Mouse (Mus musculus) left cerebral cortex, adult 2 months (tissue): ENCODE measurements at regions not wholly inside any gene's neighbourhood (a gene's known extent, or its start where the extent isn't known, plus 50 kb on each side); places are given as distances from the start of the nearest gene placed in this dataset.

ENCODE experiments used
- DNase-seq, 2 experiments: peaks; one replicate each; pipeline ENCODE4 v3.0.0; 2021 to 2022; ENCODE audit warnings: low spot score in 2 of 2, mixed read lengths in 1 of 2; ENCODE audit errors: extremely low spot score in 1 of 2
- H3K27ac ChIP-seq: fragments of 200-600 bp; 2 replicates; pipeline ENCODE4 v1.8.1; 2022
- H3K4me3 ChIP-seq: fragments of 200-600 bp; 2 replicates; pipeline ENCODE4 v1.8.1; 2022
- CTCF ChIP-seq: fragments of 200-600 bp; IDR thresholded peaks from 2 replicates; pipeline ENCODE4 v1.8.1; 2022; ENCODE audit warnings: antibody characterized with exemption, mild to moderate bottlenecking, moderate library complexity
- intact Hi-C: fragments of 180-260 bp; cut with DNase I; formaldehyde crosslinking; loops from one replicate; pipeline ENCODE4 v1.15.1; 2025

- no peak for DNase-seq
- TF ChIP-seq CTCF: no peak
- Histone ChIP-seq H3K27ac (no peak overlapping the region), H3K4me3 (no peak overlapping the region)
- intact Hi-C loops: no loop called here
These were observed 660.5 kb upstream of the Sel1l start for GRCm38 (mm10) chr12:92509494-92509893.

GRCm38 (mm10) chr12:92508796-92509489, 660.0 kb upstream of the Sel1l start:
- DNase-seq: no peak
- no peak overlapping the region for H3K4me3 ChIP-seq
- intact Hi-C loops: no loop called here
- no peak for TF ChIP-seq CTCF
- no peak overlapping the region for H3K27ac ChIP-seq

- no peak for DNase-seq
- no peak overlapping the region for H3K4me3 ChIP-seq
- no peak for TF ChIP-seq CTCF
- H3K27ac ChIP-seq: no peak overlapping the region
- intact Hi-C loops: no loop called here
These were observed 635.0 kb upstream of the Sel1l start for GRCm38 (mm10) chr12:92483984-92484383.

- no peak for DNase-seq
- no peak overlapping the region for H3K4me3 ChIP-seq
- TF ChIP-seq CTCF: no peak
- intact Hi-C loops: no loop called here
- H3K27ac ChIP-seq: no peak overlapping the region
These were observed 625.5 kb upstream of the Sel1l start for GRCm38 (mm10) chr12:92474293-92475062.

GRCm38 (mm10) chr12:92451110-92451818, 602.3 kb upstream of the Sel1l start:
- no peak for DNase-seq
- Histone ChIP-seq H3K27ac (no peak overlapping the region), H3K4me3 (no peak overlapping the region)
- no peak for TF ChIP-seq CTCF
- intact Hi-C loops: no loop called here

- no peak for DNase-seq
- no peak overlapping the region for H3K4me3 ChIP-seq
- no peak for TF ChIP-seq CTCF
- no peak overlapping the region for H3K27ac ChIP-seq
- intact Hi-C loops: no loop called here
These were observed 569.5 kb upstream of the Sel1l start for GRCm38 (mm10) chr12:92418458-92418857.

- TF ChIP-seq CTCF: no peak
- no peak for DNase-seq
- H3K4me3 ChIP-seq: no peak overlapping the region
- intact Hi-C loops: no loop called here
- H3K27ac ChIP-seq: no peak overlapping the region
These were observed 556.5 kb upstream of the Sel1l start for GRCm38 (mm10) chr12:92405506-92405905.

- no peak for DNase-seq
- no peak for TF ChIP-seq CTCF
- Histone ChIP-seq H3K4me3 (no peak overlapping the region), H3K27ac (no peak overlapping the region)
- intact Hi-C loops: no loop called here
These were observed 552.0 kb upstream of the Sel1l start for GRCm38 (mm10) chr12:92400987-92401386.

- intact Hi-C loops: no loop called here
- no peak overlapping the region for H3K27ac ChIP-seq
- H3K4me3 ChIP-seq: no peak overlapping the region
- no peak for DNase-seq
- TF ChIP-seq CTCF: no peak
These were observed 537.2 kb upstream of the Sel1l start for GRCm38 (mm10) chr12:92386195-92386594.

GRCm38 (mm10) chr12:92384266-92384937, 535.4 kb upstream of the Sel1l start:
- Histone ChIP-seq H3K27ac (no peak overlapping the region), H3K4me3 (no peak overlapping the region)
- DNase-seq: no peak
- TF ChIP-seq CTCF: no peak
- intact Hi-C loops: no loop called here

- intact Hi-C loops: no loop called here
- peak; percentile 32 for TF ChIP-seq CTCF
- no peak overlapping the region for H3K4me3 ChIP-seq
- DNase-seq: no peak
- H3K27ac ChIP-seq: no peak overlapping the region
These were observed 530.2 kb upstream of the Sel1l start for GRCm38 (mm10) chr12:92379130-92379529.

- DNase-seq: no peak
- Histone ChIP-seq H3K4me3 (no peak overlapping the region), H3K27ac (no peak overlapping the region)
- TF ChIP-seq CTCF: no peak
- intact Hi-C loops: no loop called here
These were observed 517.0 kb upstream of the Sel1l start for GRCm38 (mm10) chr12:92365926-92366325.
